Mouse (Mus musculus) lung, postnatal 0 days (tissue): Measurements from ENCODE around the gene Cass4.

Source experiments
- CTCF ChIP-seq: IDR thresholded peaks from 2 replicates; pipeline ENCODE4 v1.5.1; 2016; ENCODE audit warnings: antibody characterized with exemption, mild to moderate bottlenecking
- EP300 ChIP-seq: IDR thresholded peaks from 2 replicates; pipeline ENCODE4 v1.6.1; 2016; ENCODE audit warnings: antibody characterized with exemption, mild to moderate bottlenecking, control low read depth

DNA sequence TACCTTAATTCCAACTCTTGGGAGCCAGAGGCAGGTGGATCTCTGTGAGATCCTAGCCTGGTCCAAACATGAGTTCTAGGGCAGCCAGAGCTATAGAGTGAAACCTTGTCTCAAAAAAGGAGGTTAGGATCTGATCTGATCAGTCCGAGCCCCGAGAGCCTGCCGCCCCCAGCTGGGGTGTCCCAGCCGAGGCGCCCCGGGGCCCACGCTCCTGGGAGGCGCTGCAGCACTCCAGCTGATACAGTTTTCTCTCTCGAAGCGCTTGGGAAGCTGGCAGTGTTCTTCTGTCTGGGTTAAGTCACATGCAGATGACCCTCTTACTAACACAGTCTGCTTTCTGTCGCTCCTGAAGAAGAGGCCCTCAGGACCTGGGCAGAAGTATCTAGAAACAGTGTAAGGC is 12.3 kb upstream of the Cass4 start:
- TF ChIP-seq EP300 (no peak), CTCF (no peak)
